In genomic region chr10:61783621-61784251, GRCm38 (mm10) we compare ENCODE assay signal across 8 mouse cellular contexts. TPM values are rescaled to one million over a fixed set of nuclear protein-coding genes. Genes with fewer than 3 reads are reported as not detected.
A peak's percentile ranks its signal among the peaks of the same experiment; 100 is the strongest.
DNase-seq lines count a peak whose midpoint lies in the region; ATAC-seq and TF ChIP-seq lines count a peak whose summit lies in the region.

TSS of gene H2afy2 (minus strand) at chr10:61784147.

- H3K4me1 ChIP-seq in cortical plate, adult 2 months (ENCODE audit: control insufficient read depth, insufficient read depth, low read length), result no peaks in the 10 kb centered on the region

- no peak for ATAC-seq in CD4-positive, CD25-positive, alpha-beta regulatory T cell, adult 4 months

- H3K4me3 ChIP-seq in cortical plate, adult 2 months (ENCODE audit: insufficient read depth, low read length), result peak within 1 kb of the TSS; percentile 91

- H3K27ac ChIP-seq in cortical plate, adult 2 months (ENCODE audit: insufficient read depth, low read length), result peak within 1 kb of the TSS; percentile 77

- TF ChIP-seq CTCF in cortical plate, adult 2 months (IDR thresholded peaks at IDR 0.05; ENCODE audit: extremely low read depth, insufficient read depth, low read length), result 0 out of 2 replicates have a peak, but pooled peaks have one; percentile 4

- intact Hi-C loops in gastrocnemius, postnatal 14 days (cut with DNase I; ENCODE audit: low total_unique reads), result no loop called here

- peak; percentile 77 for DNase-seq in adrenal gland, adult 2 months
- DNase-seq in gastrocnemius, postnatal 14 days, result peak; percentile 59
- DNase-seq in hindlimb bud, embryonic 11.5 days (ENCODE audit: extremely low spot score, low read depth, low spot score), result peak; percentile 46
- peak; percentile 37 to 75 for DNase-seq in left cerebral cortex, adult 9 months (ENCODE audit: low spot score in 2 of 2)
- peak; percentile 79 to 87 for DNase-seq in lung, postnatal 4 days
- peak; percentile 79 for DNase-seq in right cerebral cortex, postnatal 25 days

- TF ChIP-seq POLR2A in cortical plate, adult 2 months (IDR thresholded peaks at IDR 0.05; ENCODE audit: extremely low read depth, insufficient read depth, low read length), result peak; percentile 16; the same call in 1 of the 2 replicates

RNA-seq across cellular contexts. Expression of gene H2afy2, which starts in this region (rescaled TPM):
- total RNA-seq in adrenal gland, adult 2 months (2021), result 10 to 100 TPM in 1 of 2 experiments, 1 to 10 TPM in 1; 5.9 to 10.5 TPM
- 4.2 and 5.2 TPM in 2 replicates for polyA plus RNA-seq in adrenal gland, adult 2 months (2012; rRNA removed)
- polyA plus RNA-seq in cortical plate, adult 2 months (2012; rRNA removed), result 16.8 and 17.9 TPM in 2 replicates
- total RNA-seq in gastrocnemius, postnatal 14 days (2021), result 1 to 10 TPM; 2.6 to 2.7 TPM
- polyA plus RNA-seq in CD4-positive, CD25-positive, alpha-beta regulatory T cell, adult 4 months (2017; shearing (Covaris generic)), result not detected
